28 mouse cellular contexts compared by ENCODE assay signal in genomic region chr14:62541751-62542150, GRCm38 (mm10). TPM values are rescaled to one million over a fixed set of nuclear protein-coding genes. Genes with fewer than 3 reads are reported as not detected.
DNase-seq lines count a peak whose midpoint lies in the region; TF ChIP-seq lines count a peak whose summit lies in the region.
"Had no signal": no experiment of that assay in that cellular context is flagged by ENCODE, and none has a peak within 500 bp of the region (broad histone marks: within the 10 kb centered on the region; RNA-seq: fewer than 3 reads in every experiment).

No protein-coding gene starts in this region.

- H3K27ac ChIP-seq in kidney, adult 2 months (ENCODE audit: insufficient read depth, low read depth, low read length), result no peak overlapping the region
- H3K27ac ChIP-seq: embryonic facial prominence, embryonic 15.5 days; forebrain, embryonic 10.5 days; hindbrain, embryonic 10.5 days; hindbrain, embryonic 14.5 days; intestine, embryonic 15.5 days had no signal

- TF ChIP-seq POLR2A in kidney, adult 2 months (IDR thresholded peaks at IDR 0.05; ENCODE audit: low read depth, low read length), result no peak

- peak; percentile 12 to 46 for DNase-seq in heart, adult 18-20 months
- no peak for DNase-seq in heart, postnatal 4 days
- DNase-seq in kidney, adult 2 months, result peak; percentile 30
- DNase-seq in kidney, adult 9 months, result no peak
- DNase-seq in 3T3-L1 (ENCODE audit: low read depth, low spot score), result peak; percentile 65
- DNase-seq in adipocyte (ENCODE audit: low spot score), result peak; percentile 33
- DNase-seq in kidney, postnatal 25 days, result no peak
- DNase-seq: adrenal gland, postnatal 10 days; cerebellum, adult 11 months; cerebellum, adult 8-10 months; cerebellum, postnatal 14 days; embryo, embryonic 11 days; gastrocnemius, postnatal 10 days; heart, postnatal 10 days had no signal

- no peak overlapping the region for H3K4me3 ChIP-seq in kidney, adult 2 months (ENCODE audit: insufficient read depth, low read depth, low read length)
- H3K4me3 ChIP-seq: embryonic facial prominence, embryonic 15.5 days; erythroblast, embryonic 14.5 days; forebrain, embryonic 10.5 days; hindbrain, embryonic 10.5 days; intestine, embryonic 15.5 days had no signal

- no peaks in the 10 kb centered on the region for H3K27me3 ChIP-seq in kidney, adult 2 months (replicated peaks; ENCODE audit: control insufficient read depth, insufficient read depth, low read length)
- H3K27me3 ChIP-seq: embryonic facial prominence, embryonic 15.5 days; intestine, embryonic 15.5 days had no signal

- no peak for TF ChIP-seq CTCF in kidney, adult 2 months (conservative IDR thresholded peaks at IDR 0.05; ENCODE audit: insufficient read depth, insufficient read length, low read depth, low read length)

- no peaks in the 10 kb centered on the region for H3K4me1 ChIP-seq in kidney, adult 2 months (ENCODE audit: control insufficient read depth, insufficient read depth, low read length)
- H3K4me1 ChIP-seq: embryonic facial prominence, embryonic 15.5 days; forebrain, embryonic 10.5 days; hindbrain, embryonic 10.5 days; intestine, embryonic 15.5 days had no signal

- 59% methylated on average over 1 of the region's 1 CpGs for WGBS in kidney, adult 2 months

- H3K36me3 ChIP-seq in kidney, adult 2 months (ENCODE audit: control insufficient read depth, insufficient read depth, low read length), result no peaks in the 10 kb centered on the region
- H3K36me3 ChIP-seq: embryonic facial prominence, embryonic 15.5 days; forebrain, embryonic 10.5 days; hindbrain, embryonic 10.5 days; intestine, embryonic 15.5 days had no signal

RNA-seq across cellular contexts. Expression of gene Fam124a, which starts 13.8 kb away (rescaled TPM):
- 1 to 10 TPM; 3.8 to 3.9 TPM for total RNA-seq in heart, adult 18-20 months (2021)
- 1 to 10 TPM; 3.2 to 3.8 TPM for total RNA-seq in heart, postnatal 4 days (2021)
- polyA plus RNA-seq in kidney, adult 2 months (2012; rRNA removed), result 4.3 and 4.5 TPM in 2 replicates
- total RNA-seq: common myeloid progenitor, adult 5-6 weeks; granulocyte monocyte progenitor cell, adult 5-6 weeks had no signal
- polyA plus RNA-seq: erythroblast, embryonic 14.5 days had no signal

RNA-seq across cellular contexts. Expression of gene Gm4131, which starts 25.0 kb away (rescaled TPM):
- not detected for total RNA-seq in heart, adult 18-20 months (2021)
- total RNA-seq in heart, postnatal 4 days (2021), result not detected
- polyA plus RNA-seq in kidney, adult 2 months (2012; rRNA removed), result 1.0 and 1.6 TPM in 2 replicates
- total RNA-seq: adrenal gland, postnatal 10 days; adrenal gland, postnatal 4 days; common myeloid progenitor, adult 5-6 weeks; ES-E14; gastrocnemius, postnatal 10 days; granulocyte monocyte progenitor cell, adult 5-6 weeks; heart, postnatal 10 days had no signal
- polyA plus RNA-seq: brain, embryonic 14.5 days; embryonic facial prominence, embryonic 11.5 days; embryonic facial prominence, embryonic 15.5 days; erythroblast, embryonic 14.5 days; forebrain, embryonic 10.5 days; forebrain, embryonic 14.5 days; heart, embryonic 14.5 days; hindbrain, embryonic 10.5 days; intestine, embryonic 15.5 days had no signal

Comparison
In these comparisons a context has a peak if more than half of its experiments do, and no peak if none do; other contexts are left out.
1. DNase-seq: peak in heart, adult 18-20 months (2 of 2), kidney, adult 2 months (single experiment), 3T3-L1 (single experiment) and adipocyte (single experiment); none in heart, postnatal 4 days (single experiment), kidney, adult 9 months (single experiment) and kidney, postnatal 25 days (0 of 2).